Mouse (Mus musculus): ENCODE data around the gene Zfp335.

GRCm38 (mm10) chr2:164908011-164908410 lies 3.5 kb downstream of the Zfp335 start:
- no peak for TF ChIP-seq CTCF (IDR thresholded peaks at IDR 0.05; ENCODE audit: borderline replicate concordance, extremely low read depth, insufficient read depth, insufficient read length)
- no peak for TF ChIP-seq POLR2A (IDR thresholded peaks at IDR 0.05; ENCODE audit: borderline replicate concordance, extremely low read depth, insufficient read depth, insufficient read length, poor library complexity, severe bottlenecking)

Measured in brain, embryonic 14.5 days (tissue).